Mouse (Mus musculus): ENCODE results near the gene Elavl1.
"Not testable (repeated sequence)": the region's sequence is repeated elsewhere in the genome, so short reads cannot be mapped to it uniquely, and the experiment has no call there.

Gene Elavl1

GRCm38 (mm10) chr8:4324983-4325750 is at the start of gene Elavl1, which contains the start of gene Ccl25:
Gene Elavl1 (minus strand): TSS chr8:4325413.
Gene Ccl25 (plus strand): TSS chr8:4325210.
- peak; percentile 95 for DNase-seq

GRCm38 (mm10) chr8:4372657-4373056 is 47.4 kb upstream of the Elavl1 start:
- DNase-seq: no peak

DNA sequence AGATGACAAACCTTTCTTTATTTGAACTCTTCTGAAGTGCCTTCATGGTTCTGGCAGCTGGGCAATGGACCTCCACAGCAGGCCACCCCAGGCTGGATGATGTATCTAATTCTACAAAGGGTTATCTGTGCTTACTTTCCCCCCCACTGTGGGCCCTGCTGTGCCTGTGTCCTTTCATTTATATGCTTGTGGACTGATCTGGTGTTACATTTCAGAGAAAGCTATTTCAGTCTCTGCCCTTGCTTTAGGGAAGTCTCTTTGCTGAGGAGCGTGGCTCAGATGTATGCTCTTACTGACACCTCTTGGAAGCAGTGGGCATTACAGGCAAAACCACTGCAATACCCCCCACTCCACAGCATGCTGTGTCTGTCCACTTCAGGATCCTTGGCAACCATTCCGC is 44.9 kb upstream of the Elavl1 start:
- DNase-seq: peak; percentile 14

GRCm38 (mm10) chr8:4368470-4368869 is 43.3 kb upstream of the Elavl1 start:
- no peak for DNase-seq

DNA sequence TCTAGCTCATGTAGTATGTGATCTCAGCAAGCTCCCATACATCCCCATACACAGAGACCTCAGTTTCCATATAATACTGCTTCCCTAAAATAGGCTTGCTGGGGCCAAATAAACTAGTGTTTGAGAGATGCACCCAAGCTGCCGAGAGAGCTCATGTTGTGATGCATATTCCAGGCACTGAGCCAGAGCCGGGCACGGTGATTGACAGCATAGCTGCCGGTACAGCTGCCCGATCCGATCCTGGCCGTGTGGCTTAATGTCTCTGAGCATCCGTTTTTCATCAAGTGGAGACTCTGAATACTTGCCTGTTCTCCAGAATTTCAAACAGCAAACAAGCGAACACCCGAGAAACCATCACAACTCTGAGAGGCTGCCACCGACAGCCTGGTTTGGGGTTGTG is 42.6 kb upstream of the Elavl1 start:
- DNase-seq: no peak

GRCm38 (mm10) chr8:4366189-4366588 is 41.0 kb upstream of the Elavl1 start:
- DNase-seq: no peak

- no peak for DNase-seq
These were observed 35.7 kb upstream of the Elavl1 start for GRCm38 (mm10) chr8:4360922-4361321.

DNA sequence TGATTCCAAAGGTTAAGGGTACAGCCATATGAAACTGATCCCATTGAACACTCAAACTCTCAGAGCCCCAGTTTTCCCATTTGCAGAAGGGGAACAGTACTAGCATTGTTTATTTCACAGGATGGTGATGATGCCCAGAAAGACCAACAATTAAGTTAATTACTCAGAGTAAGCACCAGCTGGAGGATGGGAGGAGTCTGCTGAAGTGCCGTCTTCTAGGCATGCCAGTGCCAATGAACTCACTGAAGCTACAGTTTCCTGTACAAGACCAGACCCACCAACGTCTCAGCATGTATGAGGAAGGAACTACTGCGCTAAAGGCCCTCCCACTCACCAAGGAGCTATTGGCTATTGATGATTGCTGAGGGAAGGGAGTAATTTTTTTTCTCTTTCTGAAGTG is 34.1 kb upstream of the Elavl1 start:
- DNase-seq: no peak

GRCm38 (mm10) chr8:4355455-4355854 is 30.2 kb upstream of the Elavl1 start:
- DNase-seq: no peak

DNA sequence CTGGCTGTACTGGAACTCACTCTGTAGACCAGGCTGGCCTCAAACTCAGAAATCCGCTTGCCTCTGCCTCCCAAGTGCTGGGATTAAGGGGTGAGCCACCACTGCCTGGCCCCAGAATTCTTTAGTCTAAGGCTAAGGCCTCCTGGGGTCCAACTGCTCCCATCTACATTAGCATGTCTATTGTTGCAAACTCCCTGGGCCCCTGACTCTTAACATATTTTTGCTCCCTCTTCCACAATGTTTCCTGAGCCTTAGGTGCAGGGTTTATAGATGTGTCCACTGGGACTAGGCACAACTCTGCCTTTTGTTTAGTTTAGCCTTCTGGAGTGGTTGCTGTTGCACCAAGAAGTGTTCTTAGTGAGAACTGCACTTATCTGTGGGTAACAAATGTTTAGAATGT is 29.3 kb upstream of the Elavl1 start:
- DNase-seq: no peak

DNA sequence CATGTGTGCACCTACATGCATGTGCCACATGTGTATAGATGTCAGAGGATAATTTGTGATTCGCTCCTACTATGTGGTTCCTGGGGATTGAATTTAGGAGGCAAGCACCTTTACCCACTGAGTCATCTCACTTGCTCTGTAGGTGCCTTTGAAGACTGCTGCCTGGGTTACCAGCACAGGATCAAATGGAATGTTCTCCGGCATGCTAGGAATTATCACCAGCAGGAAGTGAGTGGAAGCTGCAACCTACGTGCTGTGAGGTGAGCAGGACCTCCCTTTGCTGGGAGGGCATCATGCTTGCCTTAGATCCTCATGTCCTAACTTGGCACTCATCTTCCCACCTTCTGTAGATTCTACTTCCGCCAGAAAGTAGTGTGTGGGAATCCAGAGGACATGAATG is 28.5 kb upstream of the Elavl1 start:
- DNase-seq: no peak

- DNase-seq: not testable (repeated sequence)
These were observed 27.3 kb upstream of the Elavl1 start for GRCm38 (mm10) chr8:4352562-4352961.

- DNase-seq: no peak
These were observed 25.4 kb upstream of the Elavl1 start for GRCm38 (mm10) chr8:4350618-4351017.

DNA sequence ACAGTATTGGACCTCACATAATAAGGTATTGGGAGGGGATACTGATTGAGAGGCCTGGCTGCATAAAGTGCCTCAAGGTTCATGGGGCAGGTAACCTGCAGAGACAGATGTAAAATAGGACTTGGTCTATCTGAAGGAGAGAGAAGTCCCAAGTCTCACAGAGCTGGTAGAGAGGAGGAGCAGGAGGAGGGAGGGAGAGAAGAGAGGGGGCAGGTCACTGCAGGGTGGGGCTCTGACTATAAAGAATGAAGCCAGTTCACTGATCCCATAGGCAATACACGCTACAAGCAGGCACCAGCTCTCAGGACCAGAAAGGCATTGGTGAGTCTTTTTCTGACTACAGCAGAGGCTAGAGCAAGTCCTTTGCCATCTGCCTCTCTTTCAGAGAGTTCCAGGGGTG is 24.1 kb upstream of the Elavl1 start:
- no peak for DNase-seq

GRCm38 (mm10) chr8:4348275-4348674 is 23.1 kb upstream of the Elavl1 start:
- no peak for DNase-seq

DNA sequence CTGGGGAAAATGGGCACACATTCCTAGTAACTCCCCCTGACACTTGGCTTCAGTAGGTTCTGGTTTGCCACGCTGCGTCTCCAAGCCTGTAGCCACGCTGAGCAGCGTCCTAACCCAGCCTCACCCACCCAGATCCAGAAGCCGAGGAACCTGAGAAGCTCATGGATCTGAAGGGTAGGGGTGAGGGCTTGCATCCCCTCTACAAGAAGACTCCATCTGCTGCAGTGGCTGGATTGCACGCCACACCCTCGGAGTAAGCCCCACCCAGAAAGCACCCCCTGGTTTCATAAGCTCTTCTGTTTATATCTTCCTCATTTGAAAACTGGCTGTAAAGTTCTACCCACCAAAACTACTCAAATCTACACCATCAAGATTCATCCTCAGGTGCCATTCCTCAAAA is 22.4 kb upstream of the Elavl1 start:
- DNase-seq: no peak

- DNase-seq: no peak
These were observed 15.0 kb upstream of the Elavl1 start for GRCm38 (mm10) chr8:4340207-4340606.

GRCm38 (mm10) chr8:4335678-4336077 is 10.5 kb upstream of the Elavl1 start:
- DNase-seq: no peak

DNA sequence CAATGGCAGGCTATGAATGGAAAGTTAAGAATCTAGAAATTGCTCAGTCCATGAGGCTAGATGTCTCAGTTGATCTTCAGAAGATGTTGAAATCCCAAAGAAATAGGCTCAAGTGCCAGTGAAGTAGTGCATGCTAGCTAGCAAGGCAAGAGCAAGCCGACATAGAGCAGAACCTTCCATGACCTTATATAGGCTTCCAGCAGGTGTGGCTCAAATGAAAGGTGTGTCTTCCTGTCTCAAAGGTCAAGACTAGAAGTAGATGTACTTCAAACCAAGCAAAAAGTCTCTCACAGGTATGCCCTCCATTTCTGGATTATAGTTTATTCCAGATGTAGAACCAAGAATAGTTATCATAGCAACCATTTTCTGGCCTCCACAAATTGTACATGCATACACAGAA is 8.8 kb upstream of the Elavl1 start:
- DNase-seq: no peak

DNA sequence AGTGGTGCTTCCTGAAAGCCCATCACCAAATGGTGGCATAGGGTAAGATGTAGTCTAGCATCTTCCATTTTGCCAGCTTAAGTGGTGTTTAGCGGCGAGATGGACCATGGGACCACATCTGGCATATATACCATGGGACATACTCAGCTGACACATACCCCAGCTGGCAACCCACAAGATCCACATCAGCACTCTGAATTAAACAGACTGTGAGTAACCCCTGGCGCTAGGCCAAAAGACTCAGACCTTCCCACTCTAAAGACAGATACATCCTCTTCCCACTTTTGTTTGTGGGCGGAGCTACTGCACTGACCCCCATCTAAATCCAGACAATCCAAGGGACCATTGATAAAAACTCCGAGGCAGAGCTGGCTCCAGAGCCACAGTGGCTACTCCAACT is 3.8 kb upstream of the Elavl1 start:
- DNase-seq: no peak

DNA sequence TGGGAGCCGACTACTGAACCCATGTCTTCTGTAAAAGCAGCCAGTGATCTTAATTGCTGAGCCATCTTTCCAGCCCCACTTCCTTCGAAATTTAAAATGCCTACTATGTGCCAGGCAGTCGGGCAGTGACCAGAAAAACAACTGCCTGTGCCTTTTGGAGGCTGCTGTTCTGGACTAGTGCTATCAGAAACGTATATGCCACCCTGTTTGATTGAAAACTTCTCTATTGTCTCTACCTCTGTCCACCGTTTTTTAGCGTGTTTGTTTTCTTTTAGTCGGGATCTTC is 481 bp upstream of the Elavl1 start:
- no peak for DNase-seq

DNA sequence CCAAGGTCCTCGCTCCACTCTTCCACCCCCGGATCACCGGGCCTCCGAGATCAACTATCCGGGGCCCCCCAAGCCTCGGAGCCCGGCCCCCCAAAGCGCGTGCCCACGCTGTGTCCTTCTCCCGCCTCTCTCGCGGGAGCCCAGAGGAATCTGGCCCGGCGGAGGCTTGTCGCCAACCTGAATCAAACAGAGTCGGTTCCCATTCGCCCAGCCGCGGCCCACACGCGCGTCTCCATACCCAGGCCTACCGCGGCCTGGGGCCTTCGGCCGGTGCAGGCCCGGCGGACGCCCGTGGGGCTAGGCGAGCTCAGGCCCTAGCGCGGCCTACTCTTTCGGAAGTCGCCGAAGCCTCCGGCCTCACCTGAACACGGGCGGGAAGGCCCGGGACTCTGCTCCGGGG is 688 bp downstream of the Elavl1 start:
- no peak for DNase-seq

- DNase-seq: no peak
These were observed 1.3 kb downstream of the Elavl1 start for GRCm38 (mm10) chr8:4323917-4324316.

DNA sequence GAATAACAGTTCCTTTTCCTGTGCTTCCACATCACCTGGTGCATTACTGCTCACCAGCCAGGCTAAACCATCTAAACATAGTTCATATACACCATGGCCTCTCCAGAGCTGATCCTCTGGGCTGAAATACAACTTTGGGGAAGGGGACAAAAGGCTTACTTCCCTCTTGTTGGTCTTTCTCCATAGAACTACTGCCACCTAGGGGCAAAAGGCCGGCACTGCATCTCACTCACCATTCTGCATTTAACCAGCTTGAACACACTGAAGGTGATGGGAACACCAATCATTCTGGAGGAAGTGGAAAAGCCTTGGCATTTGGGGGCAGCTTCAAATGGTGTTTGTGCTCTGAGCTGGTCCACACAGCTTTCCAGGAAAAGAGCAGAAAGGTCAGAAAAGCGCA is 2.7 kb downstream of the Elavl1 start:
- DNase-seq: peak; percentile 81

- no peak for DNase-seq
These were observed 4.2 kb downstream of the Elavl1 start for GRCm38 (mm10) chr8:4321031-4321430.

GRCm38 (mm10) chr8:4320404-4320803 is 4.8 kb downstream of the Elavl1 start:
- DNase-seq: no peak

Measured in kidney, adult 11 months (tissue).